Mouse (Mus musculus) erythroblast, adult 5-6 weeks (primary cell): ENCODE data around the gene Hcar1. TPM values are rescaled to one million over a fixed set of nuclear protein-coding genes. Genes with fewer than 3 reads are reported as not detected.

Experiments
- ATAC-seq: replicated peaks from 2 replicates; pipeline ENCODE4 v1.8.0; 2016; ENCODE audit warnings: moderate number of reproducible peaks, mild to moderate bottlenecking, moderate TSS enrichment, inconsistent platforms; ENCODE audit not compliant: poor library complexity, low FRiP score, severe bottlenecking
- total RNA-seq, 2 experiments: library from RNA; stranded (forward) in 1 of 2; stranded (reverse) in 1 of 2; fragments of 150-400 nt in 1 of 2; fragments of 200-764, 138-1000 nt in 1 of 2; gene quantifications; 2 replicates each; pipeline versions ENCODE4 v1.2.3 to v1.2.4; 2015 to 2017; ENCODE audit warnings: low replicate concordance in 2 of 2

Hcar1 gene
- total RNA-seq (2015; ENCODE audit: low replicate concordance) (not detected in 2 replicates), total RNA-seq (2017; ENCODE audit: low replicate concordance) (not detected in 2 replicates)

DNA sequence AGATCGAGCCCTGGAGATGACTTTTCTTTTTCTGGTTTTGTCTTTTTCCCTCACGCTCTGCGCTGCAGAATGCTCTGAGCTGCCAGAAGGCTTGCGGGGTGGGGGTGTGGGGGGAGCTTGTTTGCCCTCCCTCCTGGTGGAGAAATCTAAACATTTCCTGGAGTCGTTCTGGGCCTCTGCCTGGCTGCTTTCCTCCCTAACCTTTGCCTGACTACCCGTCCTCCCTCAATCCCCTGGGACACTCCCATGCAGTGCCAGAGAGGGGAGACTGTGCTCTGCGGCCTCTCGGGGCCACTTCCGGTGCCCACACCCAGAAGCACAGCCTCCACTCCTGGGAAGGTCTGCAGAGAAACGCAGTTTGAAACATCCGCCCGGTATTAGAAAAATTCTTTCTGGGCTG, at the start of gene Hcar1:
Gene Hcar1 (minus strand): TSS at position 93 of the 400 bp plus-strand sequence.
- ATAC-seq = no peak

- no peak for ATAC-seq
Observed at GRCm38 (mm10) chr5:123927118-123927517, 47.3 kb upstream of the Hcar1 start, which contains the start of gene Gm43518. TSS of gene Gm43518 (plus strand) at chr5:123927418.

DNA sequence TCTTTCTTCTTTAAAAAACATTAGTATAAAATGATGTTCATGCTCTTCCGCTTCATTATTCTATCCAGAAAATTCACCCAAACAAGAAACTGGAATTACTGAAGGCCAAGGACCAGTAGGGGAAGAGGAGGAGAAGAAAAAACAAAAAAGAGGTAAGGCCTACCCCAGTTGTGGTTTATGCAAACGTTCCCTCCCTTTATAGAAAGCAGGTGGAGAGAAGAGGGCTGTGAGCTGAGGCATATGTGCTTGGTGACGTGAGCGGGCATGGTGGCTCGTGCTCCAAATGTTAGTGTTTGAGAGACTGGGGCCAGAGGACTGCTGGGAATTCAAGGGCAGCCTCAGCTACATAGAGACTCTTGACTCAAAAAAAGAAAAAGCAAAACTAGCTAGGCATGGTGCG, 42.3 kb upstream of the Hcar1 start:
- ATAC-seq = no peak

DNA sequence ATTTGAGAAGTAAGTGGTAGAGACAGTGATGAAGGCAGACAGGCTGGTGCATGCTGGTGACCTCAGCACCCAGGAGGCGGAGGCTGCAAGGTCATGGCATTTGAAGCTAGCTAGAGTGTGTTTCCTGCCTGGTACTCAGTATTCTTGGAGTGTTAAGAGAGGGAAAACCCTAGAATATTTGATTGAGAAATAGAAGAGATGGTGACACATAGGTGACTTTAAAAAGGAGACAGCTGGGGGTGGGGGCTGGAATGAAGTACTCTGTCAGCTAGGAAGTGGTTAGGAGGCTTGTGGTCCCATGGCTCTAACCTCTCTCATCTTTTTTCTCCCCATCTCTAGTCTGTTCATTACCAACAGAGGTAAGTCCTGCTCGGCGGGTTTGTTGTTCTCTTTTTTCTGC, 35.0 kb upstream of the Hcar1 start:
- ATAC-seq = no peak

DNA sequence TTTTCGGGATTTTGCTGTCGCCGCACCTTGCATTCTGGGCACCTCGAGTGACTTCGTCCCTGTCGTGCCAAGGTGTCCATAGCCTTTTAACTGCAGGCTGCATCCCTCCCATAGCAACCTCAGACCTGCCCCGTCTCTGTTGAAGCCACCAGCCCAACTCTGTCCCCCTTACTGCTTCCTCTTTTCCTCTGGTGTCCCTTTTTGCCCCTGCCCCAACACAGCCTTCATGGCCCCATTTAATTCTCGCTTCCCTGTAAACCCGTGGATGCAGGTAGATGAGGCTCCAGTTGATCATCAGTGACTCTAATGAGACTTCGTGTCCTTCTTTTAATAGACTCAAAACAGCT, 27.8 kb upstream of the Hcar1 start:
- peak; percentile 12 for ATAC-seq

GRCm38 (mm10) chr5:123906976-123907630, 27.3 kb upstream of the Hcar1 start, which contains the start of gene Denr:
TSS of gene Denr (plus strand) at chr5:123907175.
- peak; percentile 98 for ATAC-seq

DNA sequence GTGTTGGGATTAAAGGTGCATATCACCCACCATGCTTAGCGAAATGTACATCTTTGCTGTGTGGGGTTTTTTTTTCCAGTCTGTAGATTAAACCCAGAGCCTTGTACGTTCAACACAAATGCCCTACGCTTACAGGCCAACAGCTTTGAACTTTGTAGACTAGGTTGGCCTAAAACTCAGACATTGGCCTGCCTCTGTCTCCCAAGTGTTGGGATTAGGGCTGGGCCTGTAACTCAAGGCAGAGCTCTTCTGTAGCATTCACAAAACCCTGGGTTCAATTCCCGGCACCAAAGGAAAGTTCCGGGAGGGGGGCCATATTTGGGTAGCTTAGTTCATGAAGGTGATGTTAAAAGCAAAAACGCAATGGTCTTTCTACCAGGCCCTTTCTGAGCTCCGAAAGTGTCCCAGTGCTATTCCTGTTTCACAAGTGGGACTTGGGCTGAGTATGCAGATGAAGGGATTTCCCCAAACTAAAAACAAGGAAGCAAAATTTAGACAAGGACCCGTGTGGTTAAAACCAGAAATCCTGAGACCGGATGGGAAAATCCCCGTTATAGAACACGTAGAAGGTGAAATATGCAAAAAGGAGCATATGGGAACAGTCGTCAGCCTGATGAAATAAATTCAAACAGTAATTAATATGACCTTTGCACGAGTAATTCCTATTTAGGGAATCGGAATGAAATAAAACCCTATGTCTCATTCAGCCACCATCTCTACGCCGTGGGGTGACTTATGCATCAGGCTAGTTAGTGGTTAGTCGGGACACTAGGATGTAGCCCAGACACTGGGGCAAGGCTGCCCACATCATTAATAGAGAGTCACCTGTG, 26.5 kb upstream of the Hcar1 start:
- ATAC-seq = no peak

DNA sequence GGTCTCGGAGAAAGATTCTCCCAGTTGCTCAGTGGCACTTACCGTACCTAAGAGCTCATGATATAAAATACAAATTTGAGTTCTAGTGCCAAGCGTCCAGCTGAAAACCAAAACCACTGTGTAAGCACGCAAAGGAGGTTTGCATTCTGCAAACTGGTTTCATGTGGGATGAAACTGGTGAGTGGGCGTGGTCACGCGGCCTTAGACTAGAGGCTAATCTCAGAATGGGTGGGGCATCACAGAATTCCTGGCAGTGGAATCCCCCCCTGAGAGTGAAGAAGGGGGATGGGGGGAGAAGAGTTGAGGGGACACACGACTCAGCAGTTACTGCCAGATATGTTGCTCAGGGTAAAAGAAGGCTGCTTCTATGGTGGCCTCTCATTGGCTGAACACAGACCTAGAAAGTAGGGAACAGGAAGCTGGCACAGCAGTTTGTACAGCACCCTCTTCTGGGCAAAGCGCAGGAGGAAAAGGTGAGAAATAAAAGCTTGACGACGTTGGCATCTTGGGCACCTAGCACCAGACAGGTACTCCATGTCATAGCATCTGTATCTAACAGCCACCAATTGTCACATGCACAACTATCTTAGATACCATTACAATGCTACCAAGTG, 24.3 kb upstream of the Hcar1 start:
- no peak for ATAC-seq

DNA sequence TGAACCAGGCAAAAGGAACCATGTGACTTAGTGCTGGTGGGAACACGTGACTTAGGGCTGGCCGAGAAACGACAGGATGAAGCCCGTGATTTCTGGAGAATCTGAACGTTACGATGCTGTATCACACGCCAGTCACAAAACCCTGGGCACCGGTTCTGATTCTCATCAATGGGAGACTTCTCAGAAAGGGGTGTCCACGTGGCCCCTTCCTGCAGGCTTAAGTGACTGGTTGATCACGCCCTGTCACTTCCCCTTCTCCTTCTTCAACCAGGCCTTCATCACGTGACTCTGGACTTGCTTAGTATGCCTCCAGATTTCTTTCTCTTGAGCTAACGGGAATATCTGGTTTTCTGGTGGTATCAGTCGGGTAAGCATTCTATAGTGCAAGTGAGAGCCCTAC, 17.5 kb upstream of the Hcar1 start:
- ATAC-seq = no peak

- no peak for ATAC-seq
Observed at GRCm38 (mm10) chr5:123896395-123896794, 16.6 kb upstream of the Hcar1 start.

- ATAC-seq = no peak
Observed at GRCm38 (mm10) chr5:123893520-123893919, 13.7 kb upstream of the Hcar1 start.

DNA sequence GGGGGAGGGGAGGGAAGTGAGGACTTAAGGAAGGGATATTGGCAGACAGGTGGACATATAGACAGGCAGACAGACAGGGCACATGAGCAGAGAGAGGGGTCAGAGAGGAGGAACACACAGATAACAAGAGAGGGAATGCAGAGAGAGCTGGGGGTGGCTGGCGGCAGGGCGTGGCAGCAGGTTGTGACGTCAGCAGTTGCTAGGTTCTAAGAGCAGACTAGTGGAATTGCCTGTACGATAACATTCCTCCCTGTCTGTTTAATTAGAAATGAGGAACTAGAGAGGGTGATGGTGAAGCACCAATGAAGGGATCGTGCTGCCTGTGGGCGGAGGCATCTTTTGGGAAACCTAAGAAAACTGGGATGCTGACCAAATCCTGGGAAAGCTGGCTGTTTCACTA, 11.8 kb upstream of the Hcar1 start:
- 0 out of 2 replicates have a peak, but pooled peaks have one; percentile 39 for ATAC-seq

GRCm38 (mm10) chr5:123890987-123891386, 11.2 kb upstream of the Hcar1 start:
- no peak for ATAC-seq

DNA sequence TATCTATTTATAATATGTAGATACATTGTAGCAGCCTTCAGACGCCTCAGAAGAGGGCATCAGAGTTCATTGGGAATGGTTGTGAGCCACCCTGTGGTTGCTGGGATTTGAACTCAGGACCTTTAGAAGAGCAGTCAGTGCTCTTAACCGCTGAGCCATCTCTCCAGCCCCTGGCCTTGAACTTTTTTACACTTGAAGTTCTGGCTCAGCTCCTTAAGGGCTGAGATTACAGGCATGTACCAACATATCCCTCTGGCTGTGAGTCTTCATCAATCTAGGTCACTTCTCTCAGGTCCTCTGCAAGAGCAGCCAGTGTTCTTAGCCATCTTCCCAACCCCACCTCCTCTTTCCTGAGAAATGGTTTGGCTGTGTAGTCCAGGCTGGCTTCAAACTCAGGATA, 10.5 kb upstream of the Hcar1 start:
- no peak for ATAC-seq

DNA sequence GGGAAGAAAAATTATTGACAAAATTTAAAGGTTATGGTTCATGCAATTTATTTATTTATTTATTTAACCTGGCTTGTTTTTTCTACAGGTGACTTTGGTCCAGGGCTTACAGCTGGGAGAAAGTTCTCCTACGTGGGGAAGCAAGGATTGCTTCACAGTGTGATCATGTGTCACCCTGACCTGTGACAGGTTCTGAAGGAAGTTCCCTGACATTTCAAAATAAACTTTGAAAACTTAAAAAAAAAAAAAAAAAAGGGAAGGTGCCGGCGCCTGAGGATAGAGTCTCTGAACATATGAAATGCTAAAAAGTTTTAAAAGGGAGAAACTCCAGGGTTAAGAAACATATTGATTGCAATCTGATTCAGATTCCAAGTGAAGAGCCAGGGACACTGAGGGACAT, 6.5 kb upstream of the Hcar1 start:
- no peak for ATAC-seq

DNA sequence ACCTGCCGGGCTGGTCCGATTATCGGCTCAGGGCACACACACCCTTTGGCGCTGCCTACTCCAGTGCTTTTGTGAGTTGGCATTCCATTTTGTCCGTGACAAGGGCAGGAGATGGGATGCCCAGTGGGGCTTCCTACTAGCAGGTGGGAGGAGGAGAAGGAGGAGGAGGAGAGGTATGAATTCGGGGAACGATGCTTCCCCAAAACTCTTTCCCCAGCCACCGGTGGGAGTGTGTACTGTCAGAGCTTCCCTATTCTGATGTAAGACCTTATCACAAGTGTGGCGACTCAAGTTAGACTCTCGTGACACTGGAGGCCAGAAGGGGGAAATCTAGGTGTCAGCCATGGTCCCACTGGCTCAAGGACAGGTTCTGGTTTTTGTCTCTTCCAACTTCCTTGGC, 4.5 kb upstream of the Hcar1 start:
- ATAC-seq = no peak

GRCm38 (mm10) chr5:123883891-123884290, 4.1 kb upstream of the Hcar1 start:
- ATAC-seq = no peak

- no peak for ATAC-seq
Observed at GRCm38 (mm10) chr5:123880778-123881177, 958 bp upstream of the Hcar1 start.

DNA sequence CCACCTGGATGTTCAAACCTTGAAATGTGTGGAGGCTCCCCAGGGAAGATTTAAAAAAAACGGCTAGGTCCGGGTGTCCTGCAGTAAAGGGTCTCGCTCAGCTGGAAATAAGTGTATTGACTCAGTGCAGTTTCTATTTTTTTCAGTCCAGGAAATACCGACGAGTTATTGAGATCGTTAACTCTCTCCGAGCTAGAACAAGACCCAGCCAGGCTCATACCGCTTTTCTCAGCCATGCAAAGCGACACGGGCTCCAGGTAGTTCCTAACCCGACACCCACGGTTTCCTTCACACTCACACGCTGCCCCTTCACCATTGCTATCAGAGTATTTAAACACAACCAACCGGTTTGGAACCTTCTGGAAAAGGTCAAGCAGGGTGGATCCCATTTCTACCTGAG, 1.8 kb downstream of the Hcar1 start:
- no peak for ATAC-seq

DNA sequence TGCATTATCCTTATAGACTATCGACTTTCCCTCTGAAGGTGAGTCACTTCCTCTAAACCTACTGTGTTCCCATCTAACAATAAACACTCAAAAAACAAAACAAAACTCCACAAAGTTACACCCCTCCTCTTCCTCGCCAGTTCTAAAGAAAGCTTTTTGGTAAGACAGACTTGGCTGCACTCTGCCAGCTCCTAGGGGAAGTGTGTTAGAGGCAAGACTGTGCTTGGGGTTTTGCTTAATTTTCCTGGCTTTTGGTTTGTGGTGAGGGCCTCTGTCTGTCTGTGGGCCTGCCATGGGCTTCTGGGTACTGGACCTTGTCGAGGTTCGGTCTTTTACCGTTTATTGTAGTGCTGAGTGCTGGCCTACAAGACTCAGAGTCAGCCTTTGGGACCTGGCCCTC, 5.6 kb downstream of the Hcar1 start:
- no peak for ATAC-seq

- no peak for ATAC-seq
Observed at GRCm38 (mm10) chr5:123869615-123870014, 10.2 kb downstream of the Hcar1 start.
